ENCODE assay signal across 8 mouse cellular contexts in the genomic region with DNA sequence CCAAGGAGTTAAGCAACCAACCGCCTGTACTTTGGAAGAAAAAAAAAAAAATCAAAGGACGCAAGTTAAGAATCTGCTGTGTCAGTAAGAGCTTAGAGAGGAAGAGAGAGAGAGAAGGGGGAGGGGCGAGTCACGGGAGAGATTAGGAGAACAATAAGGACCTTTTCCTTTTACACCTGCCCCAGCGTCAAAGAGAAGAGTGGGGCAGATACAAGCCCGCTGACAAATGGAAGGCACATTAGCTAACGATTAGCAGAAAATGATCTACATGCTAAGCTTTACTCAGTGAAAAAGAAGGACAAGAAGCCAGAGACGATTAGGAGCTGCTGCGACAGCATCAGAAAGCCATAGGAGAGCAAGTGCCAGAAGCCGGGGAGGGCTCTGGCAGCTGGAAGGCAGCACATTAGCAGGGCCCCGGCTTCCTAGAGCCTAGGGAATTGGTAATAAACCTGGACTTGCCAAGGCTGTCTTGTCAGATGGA.
DNase-seq lines count a peak whose midpoint lies in the region; ATAC-seq lines count a peak whose summit lies in the region.

No protein-coding gene starts in this region.

- H3K9ac ChIP-seq in limb, embryonic 13.5 days, result no peak overlapping the region
- no peak overlapping the region for H3K9ac ChIP-seq in stomach, embryonic 14.5 days (replicated peaks; ENCODE audit: low read depth, low read length)

- ATAC-seq in common myeloid progenitor, adult 5-6 weeks (replicated peaks; ENCODE audit: low read depth, poor library complexity, severe bottlenecking), result peak; percentile 78
- ATAC-seq in hematopoietic stem cell, adult 5-6 weeks (replicated peaks in 1 of 2; ENCODE audit: insufficient read depth in 1 of 2, low FRiP score in 2 of 2, low TSS enrichment in 1 of 2, low read depth in 1 of 2, poor library complexity in 2 of 2, severe bottlenecking in 2 of 2), result peak; percentile 42 to 62; a peak in 3 of 4 replicates
- ATAC-seq in limb, embryonic 13.5 days (ENCODE audit: low FRiP score, low read depth), result no peak
- ATAC-seq in stomach, embryonic 14.5 days (ENCODE audit: insufficient number of reproducible peaks, insufficient read depth, low FRiP score, low read depth), result no peak

- H3K4me1 ChIP-seq in limb, embryonic 13.5 days, result 0 out of 2 replicates have a peak, but pooled peaks cover 6% of the 10 kb centered on the region
- H3K4me1 ChIP-seq in stomach, embryonic 14.5 days (ENCODE audit: control insufficient read depth, insufficient read depth, low read length), result no peaks in the 10 kb centered on the region

- WGBS in limb, embryonic 13.5 days, result 2% methylated on average over 11 of the region's 11 CpGs
- 2% methylated on average over 11 of the region's 11 CpGs for WGBS in stomach, embryonic 14.5 days

- no peaks in the 10 kb centered on the region for H3K9me3 ChIP-seq in limb, embryonic 13.5 days
- no peaks in the 10 kb centered on the region for H3K9me3 ChIP-seq in stomach, embryonic 14.5 days (ENCODE audit: control insufficient read depth, low read depth, low read length)

- H3K27ac ChIP-seq in limb, embryonic 13.5 days, result no peak overlapping the region
- H3K27ac ChIP-seq in stomach, embryonic 14.5 days (ENCODE audit: low read length), result no peak overlapping the region

- H3K4me2 ChIP-seq in limb, embryonic 13.5 days (replicated peaks), result peak overlapping the region; percentile 47
- H3K4me2 ChIP-seq in stomach, embryonic 14.5 days (replicated peaks; ENCODE audit: low read depth, low read length), result 0 out of 2 replicates have a peak overlapping the region, but pooled peaks have one; percentile 14

- peak; percentile 19 for DNase-seq in heart, adult 8-10 months (ENCODE audit: low spot score)
- no peak for DNase-seq in heart, postnatal 25 days (ENCODE audit: low spot score)
- DNase-seq in testis, postnatal 14 days (ENCODE audit: low spot score), result no peak
- DNase-seq in cerebellum, postnatal 36 days, result no peak

- no peaks in the 10 kb centered on the region for H3K27me3 ChIP-seq in limb, embryonic 13.5 days
- no peaks in the 10 kb centered on the region for H3K27me3 ChIP-seq in stomach, embryonic 14.5 days (ENCODE audit: control insufficient read depth, insufficient read depth, low read length)

- H3K36me3 ChIP-seq in limb, embryonic 13.5 days, result no peaks in the 10 kb centered on the region
- H3K36me3 ChIP-seq in stomach, embryonic 14.5 days (ENCODE audit: control insufficient read depth, insufficient read depth, low read length), result no peaks in the 10 kb centered on the region

- intact Hi-C loops in heart, postnatal 25 days (cut with DNase I), result no loop called here

- H3K4me3 ChIP-seq in limb, embryonic 13.5 days, result no peak overlapping the region
- no peak overlapping the region for H3K4me3 ChIP-seq in stomach, embryonic 14.5 days (ENCODE audit: low read depth, low read length)

Comparison
In these comparisons a context has a peak if more than half of its experiments do, and no peak if none do; other contexts are left out.
1. ATAC-seq: peak in common myeloid progenitor, adult 5-6 weeks (single experiment) and hematopoietic stem cell, adult 5-6 weeks (2 of 2); none in limb, embryonic 13.5 days (single experiment) and stomach, embryonic 14.5 days (single experiment).